32 mouse cellular contexts compared by ENCODE assay signal in genomic region chr11:67142047-67142446, GRCm38 (mm10). TPM values are rescaled to one million over a fixed set of nuclear protein-coding genes. Genes with fewer than 3 reads are reported as not detected.
DNase-seq lines count a peak whose midpoint lies in the region; ATAC-seq and TF ChIP-seq lines count a peak whose summit lies in the region.
"Had no signal": no experiment of that assay in that cellular context is flagged by ENCODE, and none has a peak within 500 bp of the region (broad histone marks: within the 10 kb centered on the region; RNA-seq: fewer than 3 reads in every experiment).

No protein-coding gene starts in this region.

- no peak overlapping the region for H3K4me3 ChIP-seq in lung, postnatal 0 days (ENCODE audit: low read depth, low read length)
- no peak overlapping the region for H3K4me3 ChIP-seq in kidney, embryonic 14.5 days (ENCODE audit: low read length)
- H3K4me3 ChIP-seq: embryonic facial prominence, embryonic 13.5 days; forebrain, embryonic 10.5 days; forebrain, embryonic 15.5 days; heart, embryonic 10.5 days; heart, embryonic 15.5 days; liver, embryonic 15.5 days; stomach, embryonic 15.5 days had no signal

- H3K4me1 ChIP-seq in lung, postnatal 0 days (ENCODE audit: insufficient read depth, low read depth, low read length), result no peaks in the 10 kb centered on the region
- H3K4me1 ChIP-seq in kidney, embryonic 14.5 days (ENCODE audit: control insufficient read depth, insufficient read depth, low read length), result no peaks in the 10 kb centered on the region
- H3K4me1 ChIP-seq: embryonic facial prominence, embryonic 13.5 days; forebrain, embryonic 15.5 days; heart, embryonic 10.5 days; heart, embryonic 15.5 days; liver, embryonic 15.5 days; stomach, embryonic 15.5 days had no signal

- WGBS in lung, postnatal 0 days, result 50% methylated on average over 4 of the region's 4 CpGs
- WGBS in kidney, embryonic 14.5 days, result 63% methylated on average over 4 of the region's 4 CpGs

- no peaks in the 10 kb centered on the region for H3K9me3 ChIP-seq in lung, postnatal 0 days (ENCODE audit: low read length)
- no peaks in the 10 kb centered on the region for H3K9me3 ChIP-seq in kidney, embryonic 14.5 days (ENCODE audit: control insufficient read depth, low read length)
- H3K9me3 ChIP-seq: embryonic facial prominence, embryonic 13.5 days; forebrain, embryonic 10.5 days; forebrain, embryonic 15.5 days; heart, embryonic 10.5 days; heart, embryonic 15.5 days; liver, embryonic 15.5 days; stomach, embryonic 15.5 days had no signal

- ATAC-seq in lung, postnatal 0 days, result no peak
- no peak for ATAC-seq in kidney, embryonic 14.5 days (ENCODE audit: low FRiP score, low TSS enrichment)
- ATAC-seq: forebrain, embryonic 15.5 days; hindbrain, postnatal 0 days; intestine, embryonic 16.5 days had no signal

- H3K9ac ChIP-seq in lung, postnatal 0 days (replicated peaks; ENCODE audit: low read depth), result no peak overlapping the region
- no peak overlapping the region for H3K9ac ChIP-seq in kidney, embryonic 14.5 days (ENCODE audit: low read depth, low read length)
- H3K9ac ChIP-seq: embryonic facial prominence, embryonic 13.5 days; forebrain, embryonic 15.5 days; heart, embryonic 15.5 days; liver, embryonic 15.5 days; stomach, embryonic 15.5 days had no signal

- H3K27me3 ChIP-seq in lung, postnatal 0 days (replicated peaks; ENCODE audit: insufficient read depth, low read length), result no peaks in the 10 kb centered on the region
- H3K27me3 ChIP-seq in kidney, embryonic 14.5 days (ENCODE audit: control insufficient read depth, insufficient read depth, low read length), result no peaks in the 10 kb centered on the region
- H3K27me3 ChIP-seq: embryonic facial prominence, embryonic 13.5 days; forebrain, embryonic 15.5 days; liver, embryonic 15.5 days; stomach, embryonic 15.5 days had no signal

- H3K4me2 ChIP-seq in lung, postnatal 0 days (replicated peaks; ENCODE audit: low read depth, low read length), result no peak overlapping the region
- no peak overlapping the region for H3K4me2 ChIP-seq in kidney, embryonic 14.5 days (replicated peaks; ENCODE audit: low read depth, low read length)
- H3K4me2 ChIP-seq: embryonic facial prominence, embryonic 13.5 days; forebrain, embryonic 15.5 days; heart, embryonic 15.5 days; liver, embryonic 15.5 days; stomach, embryonic 15.5 days had no signal

- TF ChIP-seq CTCF in lung, postnatal 0 days (IDR thresholded peaks at IDR 0.05), result no peak

- H3K36me3 ChIP-seq in lung, postnatal 0 days (ENCODE audit: insufficient read depth, low read length), result no peaks in the 10 kb centered on the region
- H3K36me3 ChIP-seq in kidney, embryonic 14.5 days (ENCODE audit: control insufficient read depth, insufficient read depth, low read length), result no peaks in the 10 kb centered on the region
- H3K36me3 ChIP-seq: embryonic facial prominence, embryonic 13.5 days; forebrain, embryonic 10.5 days; forebrain, embryonic 15.5 days; G1E; heart, embryonic 10.5 days; heart, embryonic 15.5 days; liver, embryonic 15.5 days; stomach, embryonic 15.5 days had no signal

- DNase-seq in adrenal gland, adult 2 months, result peak; percentile 36
- DNase-seq in adrenal gland, postnatal 25 days, result no peak
- DNase-seq in gastrocnemius, postnatal 25 days, result peak; percentile 23
- no peak for DNase-seq in gastrocnemius, postnatal 36 days
- DNase-seq in lung, postnatal 10 days, result peak; percentile 5
- no peak for DNase-seq in lung, postnatal 0 days (ENCODE audit: low spot score)
- DNase-seq: cerebellum, adult 18-20 months; cerebellum, postnatal 10 days; kidney, postnatal 10 days; layer of hippocampus, postnatal 36 days; left cerebral cortex, postnatal 4 days; midbrain, embryonic 14.5 days; retina, postnatal 1 day; right cerebral cortex, postnatal 14 days had no signal

- intact Hi-C loops in gastrocnemius, postnatal 36 days (cut with DNase I), result no loop called here

- no peak for TF ChIP-seq EP300 in lung, postnatal 0 days (IDR thresholded peaks at IDR 0.05)

- no peak overlapping the region for H3K27ac ChIP-seq in lung, postnatal 0 days (ENCODE audit: low read length)
- H3K27ac ChIP-seq in kidney, embryonic 14.5 days (ENCODE audit: low read depth, low read length), result no peak overlapping the region
- H3K27ac ChIP-seq: embryonic facial prominence, embryonic 13.5 days; forebrain, embryonic 10.5 days; forebrain, embryonic 15.5 days; heart, embryonic 10.5 days; heart, embryonic 15.5 days; hindbrain, postnatal 0 days; liver, embryonic 15.5 days; stomach, embryonic 15.5 days had no signal

RNA-seq across cellular contexts. Expression of gene Myh2, which starts 28.8 kb away (rescaled TPM):
- total RNA-seq in adrenal gland, adult 2 months (2021), result not detected
- polyA plus RNA-seq in adrenal gland, adult 2 months (2012; rRNA removed), result 0.03 TPM in 1 of 2 replicates, not detected in the other
- not detected in 2 replicates for total RNA-seq in adrenal gland, postnatal 25 days (2021)
- total RNA-seq in gastrocnemius, postnatal 25 days (2021), result 1,000 to 10,000 TPM; 1,544 to 1,819 TPM
- total RNA-seq in gastrocnemius, postnatal 36 days (2021), result 1,000 to 10,000 TPM; 1,281 to 1,857 TPM
- polyA plus RNA-seq in lung, postnatal 0 days (2015; fragmentation: Nextera tagmentation; extraction: Ambion mirVana), result not detected in 2 replicates
- polyA plus RNA-seq in kidney, embryonic 14.5 days (2014; fragmentation: Nextera tagmentation; extraction: Ambion mirVana), result not detected in 2 replicates
- total RNA-seq: common myeloid progenitor, adult 5-6 weeks; heart, postnatal 25 days; monocyte, adult 5-6 weeks had no signal
- polyA plus RNA-seq: C2C12; forebrain, embryonic 10.5 days; forebrain, embryonic 15.5 days; G1E; heart, embryonic 10.5 days; hindbrain, embryonic 11.5 days; large intestine, adult 2 months; lung, embryonic 16.5 days; stomach, embryonic 15.5 days had no signal

RNA-seq across cellular contexts. Expression of gene Myh1, which starts 57.8 kb away (rescaled TPM):
- total RNA-seq in adrenal gland, adult 2 months (2021), result under 1 TPM in 1 of 2 experiments, not detected in 1; 0.07 TPM
- not detected in 2 replicates for polyA plus RNA-seq in adrenal gland, adult 2 months (2012; rRNA removed)
- 0.12 TPM in 1 of 2 replicates, not detected in the other for total RNA-seq in adrenal gland, postnatal 25 days (2021)
- total RNA-seq in gastrocnemius, postnatal 25 days (2021), result 1,000 to 10,000 TPM; 3,929 to 5,903 TPM
- 1,000 to 10,000 TPM; 2,071 to 3,124 TPM for total RNA-seq in gastrocnemius, postnatal 36 days (2021)
- polyA plus RNA-seq in lung, postnatal 0 days (2015; fragmentation: Nextera tagmentation; extraction: Ambion mirVana), result 0.02 TPM in 1 of 2 replicates, not detected in the other
- polyA plus RNA-seq in kidney, embryonic 14.5 days (2014; fragmentation: Nextera tagmentation; extraction: Ambion mirVana), result 0.04 TPM in 1 of 2 replicates, not detected in the other
- total RNA-seq: common myeloid progenitor, adult 5-6 weeks; G1E; heart, postnatal 25 days; monocyte, adult 5-6 weeks had no signal
- polyA plus RNA-seq: forebrain, embryonic 10.5 days; G1E; intestine, embryonic 16.5 days; lung, embryonic 16.5 days had no signal

Comparison
In these comparisons a context has a peak if more than half of its experiments do, and no peak if none do; other contexts are left out.
1. DNase-seq: peak in adrenal gland, adult 2 months (single experiment), gastrocnemius, postnatal 25 days (single experiment) and lung, postnatal 10 days (single experiment); none in adrenal gland, postnatal 25 days (single experiment), gastrocnemius, postnatal 36 days (0 of 2) and lung, postnatal 0 days (single experiment).
2. RNA of gene Myh2, which starts 28.8 kb away (total RNA-seq): 1,281 to 1,857 TPM in gastrocnemius, postnatal 36 days and 1,544 to 1,819 TPM in gastrocnemius, postnatal 25 days; not detected in adrenal gland, adult 2 months and not detected in adrenal gland, postnatal 25 days; every median in the first group is over 1,000 times any median in the second.
3. RNA of gene Myh1, which starts 57.8 kb away (total RNA-seq): 3,929 to 5,903 TPM in gastrocnemius, postnatal 25 days and 2,071 to 3,124 TPM in gastrocnemius, postnatal 36 days; 0.12 TPM in adrenal gland, postnatal 25 days and 0.07 TPM in adrenal gland, adult 2 months; every median in the first group is over 1,000 times any median in the second.